Mouse (Mus musculus) ES-E14 (cell line): ENCODE measurements around the gene Olfr148.

Experiments used
- CHD2 ChIP-seq: IDR thresholded peaks from 2 replicates; pipeline ENCODE4 v1.6.1; 2014; ENCODE audit warnings: mild to moderate bottlenecking, low read depth, low read length, inconsistent platforms
- HCFC1 ChIP-seq: IDR thresholded peaks from 2 replicates; pipeline ENCODE4 v1.6.1; 2012; ENCODE audit warnings: low read length, inconsistent platforms, borderline replicate concordance; ENCODE audit not compliant: insufficient read depth
- MAFK ChIP-seq: IDR thresholded peaks from 2 replicates; pipeline ENCODE4 v1.6.1; 2014; ENCODE audit warnings: mild to moderate bottlenecking, low read depth, low read length, inconsistent platforms; ENCODE audit not compliant: insufficient read depth
- ZC3H11A ChIP-seq: IDR thresholded peaks from 2 replicates; pipeline ENCODE4 v1.6.1; 2012; ENCODE audit warnings: low read depth, mild to moderate bottlenecking, inconsistent platforms, low read length, borderline replicate concordance

DNA sequence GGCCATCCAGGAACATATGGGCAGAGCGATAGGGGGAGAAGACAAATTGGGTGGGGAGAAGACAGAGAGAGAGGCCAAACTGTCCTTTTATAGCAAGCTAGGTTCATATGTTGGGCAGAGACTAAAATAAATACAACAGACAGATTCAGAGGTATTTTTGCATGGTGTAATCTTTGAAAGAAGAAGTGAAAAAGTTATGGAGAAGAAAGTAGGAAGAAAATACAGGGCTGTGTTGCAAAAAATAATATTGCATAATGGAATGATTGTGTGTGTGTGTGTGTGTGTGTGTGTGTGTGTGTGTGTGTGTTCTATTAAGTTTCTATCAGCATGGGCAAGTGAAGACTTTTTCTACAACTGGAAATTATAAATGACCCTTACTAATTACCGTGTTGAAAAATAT is 18.6 kb downstream of the Olfr148 start:
- no peak for TF ChIP-seq MAFK
- TF ChIP-seq ZC3H11A, result no peak
- TF ChIP-seq CHD2, result no peak
- TF ChIP-seq HCFC1, result no peak
